Mouse (Mus musculus) ES-E14 (cell line): ENCODE measurements around the gene Luc7l2.

ENCODE experiments used
- CHD2 ChIP-seq: IDR thresholded peaks from 2 replicates; pipeline ENCODE4 v1.6.1; 2014; ENCODE audit warnings: mild to moderate bottlenecking, low read depth, low read length, inconsistent platforms
- HCFC1 ChIP-seq: IDR thresholded peaks from 2 replicates; pipeline ENCODE4 v1.6.1; 2012; ENCODE audit warnings: low read length, inconsistent platforms, borderline replicate concordance; ENCODE audit not compliant: insufficient read depth
- MAFK ChIP-seq: IDR thresholded peaks from 2 replicates; pipeline ENCODE4 v1.6.1; 2014; ENCODE audit warnings: mild to moderate bottlenecking, low read depth, low read length, inconsistent platforms; ENCODE audit not compliant: insufficient read depth
- ZNF384 ChIP-seq: IDR thresholded peaks from 2 replicates; pipeline ENCODE4 v1.6.1; 2012; ENCODE audit warnings: low read depth, low read length, inconsistent platforms

- TF ChIP-seq CHD2 (no peak), HCFC1 (no peak), MAFK (no peak), ZNF384 (no peak)
Observed at GRCm38 (mm10) chr6:38535788-38536187, 15.3 kb upstream of the Luc7l2 start.
